In the genomic region with DNA sequence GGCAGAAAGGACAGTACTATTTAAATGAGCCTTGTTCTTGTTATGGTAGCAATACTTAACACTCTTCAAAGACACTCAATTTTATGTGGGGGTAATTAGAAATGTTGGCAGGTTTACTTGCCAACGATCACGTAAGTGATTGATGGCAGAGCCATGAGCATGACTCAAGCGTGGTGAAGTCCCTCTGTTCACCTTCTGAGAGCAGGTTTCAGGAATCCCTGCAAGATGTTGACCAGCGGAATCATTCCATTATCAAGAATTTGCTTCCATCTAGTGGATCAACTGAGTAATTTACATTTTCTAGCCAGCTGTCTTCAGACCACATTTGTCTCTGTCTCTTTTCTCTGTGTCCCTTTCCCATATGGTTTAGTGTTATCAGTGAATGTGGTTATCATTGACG, we compare ENCODE assay signal across 9 mouse cellular contexts.
DNase-seq lines count a peak whose midpoint lies in the region; ATAC-seq and TF ChIP-seq lines count a peak whose summit lies in the region.
"Had no signal": no experiment of that assay in that cellular context is flagged by ENCODE, and none has a peak within 500 bp of the region (broad histone marks: within the 10 kb centered on the region; RNA-seq: fewer than 3 reads in every experiment).

No protein-coding gene starts in this region.

- H3K79me2 ChIP-seq in liver, adult 2 months (ENCODE audit: control insufficient read depth, insufficient read depth, low read length), result no peaks in the 10 kb centered on the region

- 27% methylated on average over 5 of the region's 5 CpGs for WGBS in liver, adult 2 months
- WGBS in liver, embryonic 12.5 days (ENCODE audit: insufficient replicate concordance), result 37% methylated on average over 5 of the region's 5 CpGs
- WGBS in forebrain, embryonic 15.5 days, result 43% methylated on average over 5 of the region's 5 CpGs
- 25% methylated on average over 5 of the region's 5 CpGs for WGBS in limb, embryonic 14.5 days
- WGBS in stomach, embryonic 14.5 days, result 19% methylated on average over 5 of the region's 5 CpGs

- H3K27ac ChIP-seq in liver, adult 2 months (replicated peaks; ENCODE audit: insufficient read depth, low read depth, low read length), result no peak overlapping the region
- no peak overlapping the region for H3K27ac ChIP-seq in liver, embryonic 12.5 days
- no peak overlapping the region for H3K27ac ChIP-seq in forebrain, embryonic 15.5 days (replicated peaks)
- no peak overlapping the region for H3K27ac ChIP-seq in limb, embryonic 14.5 days (replicated peaks; ENCODE audit: low read depth, low read length)
- no peak overlapping the region for H3K27ac ChIP-seq in stomach, embryonic 14.5 days (ENCODE audit: low read length)
- H3K27ac ChIP-seq: embryonic facial prominence, embryonic 12.5 days had no signal

- peak; percentile 57 for DNase-seq in liver, adult 2 months (ENCODE audit: extremely low read depth, low read depth, low spot score)
- DNase-seq in c-Kit-positive CD71-negative TER-119-negative erythroid progenitor cells, embryonic 14.5 days (ENCODE audit: low read depth), result peak; percentile 1
- peak; percentile 73 for DNase-seq in limb, embryonic 14.5 days (ENCODE audit: low spot score)
- DNase-seq in ovary, adult 18-20 months (ENCODE audit: low spot score), result no peak
- no peak for DNase-seq in right cerebral cortex, postnatal 4 days

- TF ChIP-seq POLR2A in liver, adult 2 months (IDR thresholded peaks at IDR 0.05; ENCODE audit: extremely low read depth, insufficient read depth, low read length), result no peak
- TF ChIP-seq POLR2A in limb, embryonic 14.5 days (IDR thresholded peaks at IDR 0.05; ENCODE audit: borderline replicate concordance, extremely low read depth, insufficient read depth, insufficient read length), result no peak

- no peak overlapping the region for H3K9ac ChIP-seq in liver, adult 2 months (ENCODE audit: low read depth, low read length)
- H3K9ac ChIP-seq in liver, embryonic 12.5 days, result no peak overlapping the region
- no peak overlapping the region for H3K9ac ChIP-seq in forebrain, embryonic 15.5 days (replicated peaks)
- H3K9ac ChIP-seq in limb, embryonic 14.5 days (ENCODE audit: low read depth, low read length, severe bottlenecking), result no peak overlapping the region
- H3K9ac ChIP-seq in stomach, embryonic 14.5 days (replicated peaks; ENCODE audit: low read depth, low read length), result no peak overlapping the region
- H3K9ac ChIP-seq: embryonic facial prominence, embryonic 12.5 days had no signal

- no peak overlapping the region for H3K4me3 ChIP-seq in liver, adult 2 months (ENCODE audit: insufficient read depth, low read depth, low read length)
- H3K4me3 ChIP-seq in liver, embryonic 12.5 days, result no peak overlapping the region
- no peak overlapping the region for H3K4me3 ChIP-seq in forebrain, embryonic 15.5 days
- no peak overlapping the region for H3K4me3 ChIP-seq in limb, embryonic 14.5 days (replicated peaks; ENCODE audit: low read length)
- H3K4me3 ChIP-seq in stomach, embryonic 14.5 days (ENCODE audit: low read depth, low read length), result no peak overlapping the region
- H3K4me3 ChIP-seq: embryonic facial prominence, embryonic 12.5 days had no signal

- H3K36me3 ChIP-seq in liver, adult 2 months (ENCODE audit: control insufficient read depth, insufficient read depth, low read length), result no peaks in the 10 kb centered on the region
- no peaks in the 10 kb centered on the region for H3K36me3 ChIP-seq in liver, embryonic 12.5 days
- H3K36me3 ChIP-seq in forebrain, embryonic 15.5 days, result no peaks in the 10 kb centered on the region
- H3K36me3 ChIP-seq in limb, embryonic 14.5 days (ENCODE audit: control insufficient read depth, insufficient read depth, low read length), result no peaks in the 10 kb centered on the region
- H3K36me3 ChIP-seq in stomach, embryonic 14.5 days (ENCODE audit: control insufficient read depth, insufficient read depth, low read length), result no peaks in the 10 kb centered on the region
- H3K36me3 ChIP-seq: embryonic facial prominence, embryonic 12.5 days had no signal

- ATAC-seq in liver, embryonic 12.5 days, result no peak
- peak; percentile 71 for ATAC-seq in forebrain, embryonic 15.5 days (replicated peaks)
- no peak for ATAC-seq in limb, embryonic 14.5 days (ENCODE audit: low FRiP score, low read depth)
- ATAC-seq in stomach, embryonic 14.5 days (ENCODE audit: insufficient number of reproducible peaks, insufficient read depth, low FRiP score, low read depth), result 0 out of 2 replicates have a peak, but pooled peaks have one; percentile 37

- H3K4me1 ChIP-seq in liver, adult 2 months (ENCODE audit: control insufficient read depth, insufficient read depth, low read length), result no peaks in the 10 kb centered on the region; the same call in 1 of the 2 replicates
- H3K4me1 ChIP-seq in liver, embryonic 12.5 days, result no peaks in the 10 kb centered on the region
- no peaks in the 10 kb centered on the region for H3K4me1 ChIP-seq in forebrain, embryonic 15.5 days
- no peaks in the 10 kb centered on the region for H3K4me1 ChIP-seq in limb, embryonic 14.5 days (ENCODE audit: control insufficient read depth, insufficient read depth, low read length)
- no peaks in the 10 kb centered on the region for H3K4me1 ChIP-seq in stomach, embryonic 14.5 days (ENCODE audit: control insufficient read depth, insufficient read depth, low read length)
- H3K4me1 ChIP-seq: embryonic facial prominence, embryonic 12.5 days had no signal

- H3K4me2 ChIP-seq in liver, embryonic 12.5 days, result no peak overlapping the region
- no peak overlapping the region for H3K4me2 ChIP-seq in forebrain, embryonic 15.5 days (replicated peaks)
- no peak overlapping the region for H3K4me2 ChIP-seq in limb, embryonic 14.5 days (replicated peaks; ENCODE audit: low read depth, low read length, severe bottlenecking)
- H3K4me2 ChIP-seq in stomach, embryonic 14.5 days (replicated peaks; ENCODE audit: low read depth, low read length), result no peak overlapping the region
- H3K4me2 ChIP-seq: embryonic facial prominence, embryonic 12.5 days had no signal

- no peaks in the 10 kb centered on the region for H3K27me3 ChIP-seq in liver, adult 2 months (ENCODE audit: control insufficient read depth, insufficient read depth, low read length)
- H3K27me3 ChIP-seq in liver, embryonic 12.5 days (replicated peaks), result no peaks in the 10 kb centered on the region
- H3K27me3 ChIP-seq in forebrain, embryonic 15.5 days, result no peaks in the 10 kb centered on the region
- no peaks in the 10 kb centered on the region for H3K27me3 ChIP-seq in limb, embryonic 14.5 days (ENCODE audit: control insufficient read depth, insufficient read depth, low read length)
- H3K27me3 ChIP-seq in stomach, embryonic 14.5 days (ENCODE audit: control insufficient read depth, insufficient read depth, low read length), result no peaks in the 10 kb centered on the region
- H3K27me3 ChIP-seq: embryonic facial prominence, embryonic 12.5 days had no signal

- H3K9me3 ChIP-seq in liver, embryonic 12.5 days (replicated peaks), result no peaks in the 10 kb centered on the region
- no peaks in the 10 kb centered on the region for H3K9me3 ChIP-seq in forebrain, embryonic 15.5 days
- H3K9me3 ChIP-seq in limb, embryonic 14.5 days (ENCODE audit: control insufficient read depth, low read length), result no peaks in the 10 kb centered on the region
- no peaks in the 10 kb centered on the region for H3K9me3 ChIP-seq in stomach, embryonic 14.5 days (ENCODE audit: control insufficient read depth, low read depth, low read length)
- H3K9me3 ChIP-seq: embryonic facial prominence, embryonic 12.5 days had no signal

- TF ChIP-seq CTCF in liver, adult 2 months (IDR thresholded peaks at IDR 0.05; ENCODE audit: low read depth, low read length), result peak; percentile 38; the same call in 1 of the 2 replicates

Comparison
In these comparisons a context has a peak if more than half of its experiments do, and no peak if none do; other contexts are left out.
1. DNase-seq: peak in liver, adult 2 months (single experiment), c-Kit-positive CD71-negative TER-119-negative erythroid progenitor cells, embryonic 14.5 days (single experiment) and limb, embryonic 14.5 days (single experiment); none in ovary, adult 18-20 months (single experiment) and right cerebral cortex, postnatal 4 days (single experiment).
2. ATAC-seq: peak in forebrain, embryonic 15.5 days (single experiment) and stomach, embryonic 14.5 days (single experiment); none in liver, embryonic 12.5 days (single experiment) and limb, embryonic 14.5 days (single experiment).